Mouse (Mus musculus) heart, postnatal 0 days (tissue): Measurements from ENCODE around the gene Hspa4. TPM values are rescaled to one million over a fixed set of nuclear protein-coding genes. Genes with fewer than 3 reads are reported as not detected.

Source experiments
- ATAC-seq: fragments of 200-750 bp; cut with Nextera tagmentation; 2 replicates; pipeline ENCODE4 v1.8.0; 2017; ENCODE audit warnings: low read depth, moderate number of reproducible peaks, moderate library complexity; ENCODE audit not compliant: insufficient read depth
- DNase-seq: peaks from one replicate; pipeline ENCODE4 v3.0.0-alpha.2; 2016; ENCODE audit warnings: low spot score
- H3K27ac ChIP-seq: fragments of 300-500 bp; sonication (generic); 2 replicates; pipeline ENCODE4 v1.5.1; 2014; ENCODE audit warnings: low read depth, mild to moderate bottlenecking
- H3K27me3 ChIP-seq: fragments of 300-500 bp; sonication (generic); 2 replicates; pipeline ENCODE4 v1.6.1; 2014; ENCODE audit warnings: low read length, mixed read lengths; ENCODE audit not compliant: control insufficient read depth, insufficient read depth
- H3K36me3 ChIP-seq: fragments of 300-500 bp; sonication (generic); replicated peaks from 2 replicates; pipeline ENCODE4 v1.6.1; 2014; ENCODE audit warnings: low read length, mixed read lengths; ENCODE audit not compliant: control insufficient read depth, insufficient read depth
- H3K4me1 ChIP-seq: fragments of 300-500 bp; sonication (generic); 2 replicates; pipeline ENCODE4 v1.6.1; 2014; ENCODE audit warnings: antibody characterized with exemption; ENCODE audit not compliant: control insufficient read depth, insufficient read depth
- H3K4me2 ChIP-seq: fragments of 300-500 bp; sonication (generic); 2 replicates; pipeline ENCODE4 v1.6.1; 2014; ENCODE audit warnings: low read depth, mild to moderate bottlenecking, low read length, moderate library complexity
- H3K4me3 ChIP-seq: fragments of 300-500 bp; sonication (generic); 2 replicates; pipeline ENCODE4 v1.5.1; 2014; ENCODE audit warnings: low read depth, low read length
- H3K9ac ChIP-seq: fragments of 300-500 bp; sonication (generic); replicated peaks from 2 replicates; pipeline ENCODE4 v1.6.1; 2014; ENCODE audit warnings: low read depth, low read length, mixed read lengths
- H3K9me3 ChIP-seq: fragments of 300-500 bp; sonication (generic); replicated peaks from 2 replicates; pipeline ENCODE4 v1.6.1; 2016; ENCODE audit warnings: low read length; ENCODE audit not compliant: control insufficient read depth
- CTCF ChIP-seq: IDR thresholded peaks from 2 replicates; pipeline ENCODE4 v1.5.1; 2016; ENCODE audit warnings: antibody characterized with exemption, control low read depth, low read depth
- EP300 ChIP-seq: IDR thresholded peaks from 2 replicates; pipeline ENCODE4 v1.6.1; 2016; ENCODE audit warnings: antibody characterized with exemption, low read depth
- WGBS: fragments of 180-500 bp; shearing (Covaris S2); extraction: QIAGEN DNeasy Blood & Tissue Kit; methylation state at CpG from one replicate; pipeline ENCODE4 v1.1.7; 2014; 5-methylcytosine and 5-hydroxymethylcytosine counted together
- polyA plus RNA-seq: library from polyadenylated mRNA; unstranded; fragments of >200 nt; fragmentation: Nextera tagmentation; extraction: Ambion mirVana; gene quantifications from 2 replicates; pipeline ENCODE4 v1.2.1, GENCODE M21; 2015
- total RNA-seq: library from RNA; depleted of rRNA; stranded (reverse); fragments of >200 nt; gene quantifications from 2 replicates; pipeline ENCODE4 v1.2.3, GENCODE M21; 2014; ENCODE audit warnings: low replicate concordance

Gene Hspa4
- total and polyA plus RNA-seq, 2 experiments from 2014 or later = 64.3 to 75.6 TPM

GRCm38 (mm10) chr11:53254926-53255325 is 45.3 kb downstream of the Hspa4 start:
- peaks cover 2% of the 10 kb centered on the region; the same call in 1 of the 2 replicates for H3K36me3 ChIP-seq
- DNase-seq (peak; percentile 33), ATAC-seq (no peak)
- H3K27ac ChIP-seq = no peak overlapping the region
- H3K9ac ChIP-seq = no peak overlapping the region
- WGBS = 40% methylated on average over 7 of the region's 7 CpGs
- no peaks in the 10 kb centered on the region for H3K27me3 ChIP-seq
- no peaks in the 10 kb centered on the region for H3K4me1 ChIP-seq
- no peaks in the 10 kb centered on the region for H3K9me3 ChIP-seq
- H3K4me3 ChIP-seq = no peak overlapping the region
- H3K4me2 ChIP-seq = no peak overlapping the region
- TF ChIP-seq CTCF (peak; percentile 74), EP300 (no peak)

DNA sequence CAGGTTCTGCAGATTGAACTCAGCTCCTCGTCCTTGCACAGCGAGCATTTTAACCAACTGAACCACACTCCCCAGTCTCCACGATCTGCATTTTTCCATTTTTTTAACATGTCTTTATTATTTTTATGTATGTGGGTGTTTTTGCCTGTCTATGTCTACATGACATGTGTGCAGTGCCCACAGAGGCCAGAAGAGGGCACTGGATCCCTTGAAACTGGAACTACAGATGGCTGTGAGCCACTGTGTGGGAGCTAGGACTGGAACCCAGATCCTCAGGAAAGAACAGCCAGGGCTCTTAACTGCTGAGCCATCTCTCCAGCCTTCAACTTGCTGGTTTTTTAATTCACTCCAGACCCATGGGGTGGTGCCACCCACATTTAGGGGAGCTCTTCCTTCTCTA is 45.8 kb downstream of the Hspa4 start:
- no peak for TF ChIP-seq EP300
- peak; percentile 35 for TF ChIP-seq CTCF
- ATAC-seq (no peak), DNase-seq (no peak)
- no peaks in the 10 kb centered on the region for H3K9me3 ChIP-seq
- H3K27ac ChIP-seq = no peak overlapping the region
- no peaks in the 10 kb centered on the region for H3K27me3 ChIP-seq
- no peaks in the 10 kb centered on the region for H3K36me3 ChIP-seq
- H3K4me2 ChIP-seq = no peak overlapping the region
- no peaks in the 10 kb centered on the region for H3K4me1 ChIP-seq
- 83% methylated on average over 3 of the region's 3 CpGs for WGBS
- no peak overlapping the region for H3K4me3 ChIP-seq
- H3K9ac ChIP-seq = no peak overlapping the region

- H3K36me3 ChIP-seq = no peaks in the 10 kb centered on the region
- no peak overlapping the region for H3K9ac ChIP-seq
- DNase-seq (no peak), ATAC-seq (no peak)
- no peaks in the 10 kb centered on the region for H3K9me3 ChIP-seq
- no peaks in the 10 kb centered on the region for H3K4me1 ChIP-seq
- H3K4me2 ChIP-seq = no peak overlapping the region
- no peak for TF ChIP-seq EP300
- no peak for TF ChIP-seq CTCF
- H3K4me3 ChIP-seq = no peak overlapping the region
- 86% methylated on average over 12 of the region's 12 CpGs for WGBS
- no peak overlapping the region for H3K27ac ChIP-seq
- H3K27me3 ChIP-seq = no peaks in the 10 kb centered on the region
Observed at GRCm38 (mm10) chr11:53252186-53253119, 47.8 kb downstream of the Hspa4 start.

- Histone ChIP-seq H3K4me1 (no peaks in the 10 kb centered on the region), H3K27me3 (no peaks in the 10 kb centered on the region), H3K4me2 (no peak overlapping the region), H3K9ac (no peak overlapping the region), H3K4me3 (no peak overlapping the region), H3K9me3 (no peaks in the 10 kb centered on the region), H3K27ac (no peak overlapping the region), H3K36me3 (no peaks in the 10 kb centered on the region)
- 92% methylated on average over 14 of the region's 14 CpGs for WGBS
- no peak for TF ChIP-seq EP300
- TF ChIP-seq CTCF = no peak
- DNase-seq (no peak), ATAC-seq (no peak)
Observed at GRCm38 (mm10) chr11:53250796-53251195, 49.5 kb downstream of the Hspa4 start.

DNA sequence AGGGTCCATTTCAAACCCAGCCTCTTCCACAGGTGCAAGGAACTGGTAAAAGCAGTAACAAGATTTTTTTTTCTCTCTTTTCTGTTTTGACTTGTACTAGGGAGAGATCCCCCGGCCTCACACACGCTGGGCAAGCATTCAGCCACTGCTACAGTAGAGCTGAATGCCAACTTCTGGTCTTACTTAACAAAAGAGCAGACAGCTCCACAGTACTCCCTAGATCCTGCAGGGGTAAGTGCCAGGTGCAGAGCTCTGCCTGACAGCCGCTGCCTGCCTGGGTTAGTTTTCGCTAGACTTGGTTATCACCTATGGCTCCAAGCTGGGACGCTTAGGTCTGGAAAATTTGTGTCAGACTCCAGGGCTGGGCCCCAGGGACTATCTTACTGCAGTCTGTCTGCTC is 50.6 kb downstream of the Hspa4 start:
- no peak overlapping the region for H3K27ac ChIP-seq
- H3K36me3 ChIP-seq = no peaks in the 10 kb centered on the region
- H3K9ac ChIP-seq = no peak overlapping the region
- H3K9me3 ChIP-seq = peaks cover 3% of the 10 kb centered on the region; the same call in 1 of the 2 replicates
- H3K4me1 ChIP-seq = no peaks in the 10 kb centered on the region
- DNase-seq (no peak), ATAC-seq (peak; percentile 24; the same call in 1 of the 2 replicates)
- TF ChIP-seq EP300 (no peak), CTCF (no peak)
- 30% methylated on average over 5 of the region's 5 CpGs for WGBS
- no peak overlapping the region for H3K4me2 ChIP-seq
- no peak overlapping the region for H3K4me3 ChIP-seq
- H3K27me3 ChIP-seq = no peaks in the 10 kb centered on the region

DNA sequence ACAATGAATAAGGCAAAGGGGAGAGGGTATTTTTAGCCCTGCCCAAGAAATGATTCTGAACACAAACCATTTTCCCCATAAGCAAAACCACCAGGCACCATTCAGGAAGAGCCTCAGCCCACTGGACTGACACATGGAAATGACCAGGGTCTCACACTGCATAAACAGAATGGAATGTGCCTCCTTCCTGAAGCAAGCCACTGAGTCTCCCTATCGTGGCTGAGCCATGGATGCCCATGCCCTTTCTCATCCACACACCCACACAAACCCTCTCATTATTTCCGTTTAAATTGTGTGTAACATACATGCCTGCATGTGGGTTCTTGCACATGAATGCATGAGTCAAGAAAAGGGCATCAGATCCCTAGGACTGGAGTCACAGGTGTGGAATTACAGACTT is 54.7 kb downstream of the Hspa4 start:
- DNase-seq (no peak), ATAC-seq (no peak)
- peaks cover 10% of the 10 kb centered on the region; the same call in 1 of the 2 replicates for H3K9me3 ChIP-seq
- no peaks in the 10 kb centered on the region for H3K36me3 ChIP-seq
- H3K4me3 ChIP-seq = no peak overlapping the region
- 38% methylated on average over 2 of the region's 2 CpGs for WGBS
- no peaks in the 10 kb centered on the region for H3K4me1 ChIP-seq
- TF ChIP-seq CTCF = no peak
- no peak for TF ChIP-seq EP300
- H3K9ac ChIP-seq = no peak overlapping the region
- H3K27ac ChIP-seq = no peak overlapping the region
- H3K4me2 ChIP-seq = no peak overlapping the region
- no peaks in the 10 kb centered on the region for H3K27me3 ChIP-seq
